ENCODE assay signal across 34 mouse cellular contexts in the genomic region with DNA sequence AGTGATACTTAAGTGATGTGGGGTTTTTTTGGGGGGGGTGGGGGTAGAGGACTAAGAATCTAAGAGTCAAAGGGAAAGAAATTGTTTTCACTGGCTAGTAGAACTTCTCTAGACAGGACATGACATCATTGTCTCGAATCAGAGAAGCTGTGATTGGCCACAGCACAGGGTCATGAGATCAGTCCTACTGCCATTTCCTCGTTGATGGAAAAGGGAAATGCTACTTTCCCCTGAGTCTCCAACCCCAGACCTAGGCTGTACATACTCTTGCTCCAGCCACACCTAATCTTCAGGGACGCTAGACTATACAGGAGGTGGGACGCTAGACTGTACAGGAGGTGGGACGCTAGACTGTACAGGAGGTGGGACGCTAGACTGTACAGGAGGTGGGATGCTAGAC. TPM values are rescaled to one million over a fixed set of nuclear protein-coding genes. Genes with fewer than 3 reads are reported as not detected.
DNase-seq lines count a peak whose midpoint lies in the region; TF ChIP-seq lines count a peak whose summit lies in the region.
"Had no signal": no experiment of that assay in that cellular context is flagged by ENCODE, and none has a peak within 500 bp of the region (broad histone marks: within the 10 kb centered on the region; RNA-seq: fewer than 3 reads in every experiment).

No protein-coding gene starts in this region.

- TF ChIP-seq POLR2A in spleen, adult 2 months (IDR thresholded peaks at IDR 0.05; ENCODE audit: low read depth, low read length), result no peak

- in situ Hi-C loops in ES-E14 (cut with MboI; ENCODE audit: low sequenced_read_pairs in 2 of 2, unreplicated experiment in 2 of 2), result no loop called here

- H3K27me3 ChIP-seq in spleen, adult 2 months (ENCODE audit: control insufficient read depth, insufficient read depth, low read length), result no peaks in the 10 kb centered on the region
- H3K27me3 ChIP-seq: embryonic facial prominence, embryonic 15.5 days; forebrain, embryonic 13.5 days; hindbrain, embryonic 15.5 days; kidney, embryonic 15.5 days; limb, embryonic 12.5 days; liver, embryonic 15.5 days; megakaryocyte, embryonic 14.5 days; midbrain, embryonic 12.5 days; neural tube, embryonic 13.5 days; Patski had no signal

- H3K4me3 ChIP-seq in spleen, adult 2 months (ENCODE audit: extremely low read depth, insufficient read depth, insufficient read length), result no peak overlapping the region
- peak overlapping the region; percentile 32 to 39; a peak in 3 of 4 replicates for H3K4me3 ChIP-seq in ES-E14 (ENCODE audit: insufficient read depth in 1 of 2, low read depth in 1 of 2, low read length in 2 of 2, poor library complexity in 1 of 2, severe bottlenecking in 1 of 2)
- no peak overlapping the region for H3K4me3 ChIP-seq in macrophage (ENCODE audit: inconsistent target)
- H3K4me3 ChIP-seq: embryonic facial prominence, embryonic 10.5 days; embryonic facial prominence, embryonic 15.5 days; forebrain, embryonic 13.5 days; hindbrain, embryonic 10.5 days; hindbrain, embryonic 15.5 days; kidney, embryonic 15.5 days; left cerebral cortex, adult 2 months; limb, embryonic 12.5 days; liver, embryonic 15.5 days; megakaryocyte, embryonic 14.5 days; midbrain, embryonic 12.5 days; neural tube, embryonic 13.5 days had no signal

- TF ChIP-seq CTCF in spleen, adult 2 months (IDR thresholded peaks at IDR 0.05; ENCODE audit: extremely low read depth, insufficient read depth, insufficient read length, insufficient replicate concordance), result no peak

- H3K36me3 ChIP-seq in spleen, adult 2 months (ENCODE audit: control insufficient read depth, insufficient read depth, low read length), result no peaks in the 10 kb centered on the region
- H3K36me3 ChIP-seq in ES-E14 (ENCODE audit: control insufficient read depth, insufficient read depth, low read length, poor library complexity, severe bottlenecking), result peaks cover 2% of the 10 kb centered on the region
- H3K36me3 ChIP-seq in macrophage (ENCODE audit: inconsistent target), result no peaks in the 10 kb centered on the region
- H3K36me3 ChIP-seq: hindbrain, embryonic 15.5 days had no signal

- H3K9ac ChIP-seq in ES-E14 (ENCODE audit: insufficient read depth, low read depth, low read length, poor library complexity, severe bottlenecking), result 0 out of 2 replicates have a peak overlapping the region, but pooled peaks have one; percentile 19
- H3K9ac ChIP-seq: embryonic facial prominence, embryonic 15.5 days; forebrain, embryonic 13.5 days; hindbrain, embryonic 15.5 days; kidney, embryonic 15.5 days; limb, embryonic 12.5 days; liver, embryonic 15.5 days; lung, embryonic 14.5 days; midbrain, embryonic 12.5 days; neural tube, embryonic 13.5 days had no signal

- no peaks in the 10 kb centered on the region for H3K9me3 ChIP-seq in ES-E14 (ENCODE audit: control insufficient read depth, insufficient read depth, low read depth, low read length)
- H3K9me3 ChIP-seq: embryonic facial prominence, embryonic 15.5 days; forebrain, embryonic 13.5 days; hindbrain, embryonic 15.5 days; midbrain, embryonic 12.5 days; neural tube, embryonic 13.5 days had no signal

- no peak for DNase-seq in spleen, adult 2 months (ENCODE audit: low read depth in 1 of 2, low spot score in 2 of 2)
- DNase-seq in spleen, adult 12 weeks (ENCODE audit: low spot score), result no peak
- no peak for DNase-seq in ES-E14 (ENCODE audit: low read depth, low spot score)
- no peak for DNase-seq in thymus, postnatal 0 days (ENCODE audit: low spot score)
- DNase-seq in right cerebral cortex, adult 18-20 months, result no peak
- DNase-seq in left cerebral cortex, adult 11 months (ENCODE audit: low spot score), result no peak
- DNase-seq: adrenal gland, postnatal 25 days; cerebellum, adult 2 months; cerebellum, postnatal 14 days; gastrocnemius, postnatal 36 days; heart, postnatal 14 days; kidney, adult 11 months; kidney, postnatal 25 days; lung, embryonic 14.5 days; thymus, postnatal 25 days had no signal

- H3K79me2 ChIP-seq in macrophage (ENCODE audit: inconsistent target), result peaks cover 22% of the 10 kb centered on the region

- 0 out of 2 replicates have a peak overlapping the region, but pooled peaks have one; percentile 15 for H3K27ac ChIP-seq in spleen, adult 2 months (ENCODE audit: insufficient read depth, low read length)
- H3K27ac ChIP-seq in ES-E14 (ENCODE audit: insufficient read depth, low read depth, low read length, poor library complexity, severe bottlenecking), result no peak overlapping the region
- peak overlapping the region; percentile 77; the same call in 1 of the 2 replicates for H3K27ac ChIP-seq in macrophage
- H3K27ac ChIP-seq: embryonic facial prominence, embryonic 10.5 days; embryonic facial prominence, embryonic 15.5 days; forebrain, embryonic 13.5 days; hindbrain, embryonic 10.5 days; hindbrain, embryonic 15.5 days; kidney, embryonic 15.5 days; left cerebral cortex, adult 2 months; limb, embryonic 12.5 days; midbrain, embryonic 12.5 days; neural tube, embryonic 13.5 days had no signal

- H3K4me1 ChIP-seq in spleen, adult 2 months (ENCODE audit: control insufficient read depth, insufficient read depth, insufficient read length), result peaks cover 14% of the 10 kb centered on the region; the same call in 1 of the 2 replicates
- peaks cover 0 to 9% of the 10 kb centered on the region in 2 experiments; a peak in 3 of 4 replicates for H3K4me1 ChIP-seq in ES-E14 (ENCODE audit: control insufficient read depth in 2 of 2, insufficient read depth in 2 of 2, low read length in 2 of 2, poor library complexity in 1 of 2)

- 82% methylated on average over 6 of the region's 6 CpGs for WGBS in spleen, adult 2 months
- 79% methylated on average over 6 of the region's 6 CpGs for WGBS in macrophage (ENCODE audit: missing documents)

TF ChIP-seq in ES-E14, 5 proteins besides CTCF, POLR2A, EP300 and RAD21:
- no peak for TF ChIP-seq ZNF384 (IDR thresholded peaks at IDR 0.05; ENCODE audit: low read depth, low read length)
- TF ChIP-seq HCFC1 (IDR thresholded peaks at IDR 0.05; ENCODE audit: borderline replicate concordance, insufficient read depth, low read length), result no peak
- no peak for TF ChIP-seq CHD2 (IDR thresholded peaks at IDR 0.05; ENCODE audit: low read depth, low read length)
- TF ChIP-seq ZC3H11A (IDR thresholded peaks at IDR 0.05; ENCODE audit: borderline replicate concordance, low read depth, low read length), result no peak
- no peak for TF ChIP-seq MAFK (IDR thresholded peaks at IDR 0.05; ENCODE audit: insufficient read depth, low read depth, low read length)

RNA-seq across cellular contexts. Expression of a gene that starts 2.2 kb away (rescaled TPM):
- 5.6 and 7.1 TPM in 2 replicates for polyA plus RNA-seq in spleen, adult 2 months (2012; rRNA removed)
- total RNA-seq in ES-E14 (2012; rRNA removed), result 21.3 and 28.2 TPM in 2 replicates
- 10 to 100 TPM in 22 of 26 experiments, 1 to 10 TPM in 4; 4.7 to 44.8 (median 20.6) TPM for total RNA-seq in macrophage (2018; cell fraction: chromatin; rRNA removed)
- 10 to 100 TPM in 21 of 26 experiments, 1 to 10 TPM in 5; 6.7 to 18.9 (median 14.9) TPM for total RNA-seq in macrophage (2018; cell fraction: cytosol; rRNA removed)
- total RNA-seq in macrophage (2018; cell fraction: nucleus; rRNA removed), result 10 to 100 TPM in 22 of 26 experiments, 1 to 10 TPM in 4; 7.8 to 43.7 (median 16.6) TPM
- 12.1 to 18.7 TPM (median 16.1 TPM) in 3 replicates for polyA plus RNA-seq in macrophage (2018)
- 24.6 and 31.5 TPM in 2 replicates for polyA plus RNA-seq in thymus, postnatal 0 days (2015; fragmentation: Nextera tagmentation; extraction: Ambion mirVana)

RNA-seq across cellular contexts. Expression of a gene that starts 3.8 kb away (rescaled TPM):
- not detected in 2 replicates for polyA plus RNA-seq in spleen, adult 2 months (2012; rRNA removed)
- not detected in 2 replicates for total RNA-seq in ES-E14 (2012; rRNA removed)
- under 1 TPM in 1 of 26 experiments, not detected in 25; 0.42 TPM for total RNA-seq in macrophage (2018; cell fraction: chromatin; rRNA removed)
- under 1 TPM in 1 of 26 experiments, not detected in 25; 0.11 TPM for total RNA-seq in macrophage (2018; cell fraction: cytosol; rRNA removed)
- total RNA-seq in macrophage (2018; cell fraction: nucleus; rRNA removed), result under 1 TPM in 1 of 26 experiments, not detected in 25; 0.48 TPM
- polyA plus RNA-seq in macrophage (2018), result not detected in 3 replicates
- not detected in 2 replicates for polyA plus RNA-seq in thymus, postnatal 0 days (2015; fragmentation: Nextera tagmentation; extraction: Ambion mirVana)
- total RNA-seq: liver, adult 2 months; MEL; midbrain, postnatal 0 days had no signal
- polyA plus RNA-seq: embryonic facial prominence, embryonic 10.5 days; forebrain, embryonic 13.5 days; hindbrain, embryonic 15.5 days; inflammation-experienced regulatory T-cells, adult 6 months; kidney, embryonic 15.5 days; limb, embryonic 12.5 days; liver, adult 2 months; liver, embryonic 15.5 days; lung, embryonic 14.5 days; midbrain, embryonic 12.5 days; neural tube, embryonic 13.5 days; small intestine, adult 2 months had no signal

RNA-seq across cellular contexts. Expression of a gene that starts 28.0 kb away (rescaled TPM):
- 2.3 TPM in 2 replicates for polyA plus RNA-seq in spleen, adult 2 months (2012; rRNA removed)
- 11.5 and 14.9 TPM in 2 replicates for total RNA-seq in ES-E14 (2012; rRNA removed)
- total RNA-seq in macrophage (2018; cell fraction: chromatin; rRNA removed), result 10 to 100 TPM in 19 of 26 experiments, 1 to 10 TPM in 7; 5.2 to 29.7 (median 14.5) TPM
- 10 to 100 TPM in 23 of 26 experiments, 1 to 10 TPM in 3; 9.4 to 21.4 (median 17.3) TPM for total RNA-seq in macrophage (2018; cell fraction: cytosol; rRNA removed)
- 10 to 100 TPM in 21 of 26 experiments, 1 to 10 TPM in 5; 6.4 to 33.6 (median 13.4) TPM for total RNA-seq in macrophage (2018; cell fraction: nucleus; rRNA removed)
- polyA plus RNA-seq in macrophage (2018), result 14.7 to 20.5 TPM (median 18.9 TPM) in 3 replicates
- 23.9 and 26.8 TPM in 2 replicates for polyA plus RNA-seq in thymus, postnatal 0 days (2015; fragmentation: Nextera tagmentation; extraction: Ambion mirVana)

RNA-seq across cellular contexts. Expression of a gene that starts 28.1 kb away (rescaled TPM):
- polyA plus RNA-seq in spleen, adult 2 months (2012; rRNA removed), result 2.8 and 3.1 TPM in 2 replicates
- 11.4 and 14.2 TPM in 2 replicates for total RNA-seq in ES-E14 (2012; rRNA removed)
- 10 to 100 TPM in 5 of 26 experiments, 1 to 10 TPM in 21; 3.2 to 12.7 (median 6.9) TPM for total RNA-seq in macrophage (2018; cell fraction: chromatin; rRNA removed)
- total RNA-seq in macrophage (2018; cell fraction: cytosol; rRNA removed), result 10 to 100 TPM in 10 of 26 experiments, 1 to 10 TPM in 16; 6.0 to 12.6 (median 9.0) TPM
- 10 to 100 TPM in 13 of 26 experiments, 1 to 10 TPM in 13; 5.3 to 21.4 (median 10.1) TPM for total RNA-seq in macrophage (2018; cell fraction: nucleus; rRNA removed)
- polyA plus RNA-seq in macrophage (2018), result 7.9 to 11.3 TPM (median 8.2 TPM) in 3 replicates
- 8.8 and 11.9 TPM in 2 replicates for polyA plus RNA-seq in thymus, postnatal 0 days (2015; fragmentation: Nextera tagmentation; extraction: Ambion mirVana)

RNA-seq across cellular contexts. Expression of a gene that starts 57.0 kb away (rescaled TPM):
- 6.0 and 17.2 TPM in 2 replicates for polyA plus RNA-seq in spleen, adult 2 months (2012; rRNA removed)
- 44.2 and 47.6 TPM in 2 replicates for total RNA-seq in ES-E14 (2012; rRNA removed)
- 10 to 100 TPM in 22 of 26 experiments, 1 to 10 TPM in 4; 3.3 to 63.9 (median 28.4) TPM for total RNA-seq in macrophage (2018; cell fraction: chromatin; rRNA removed)
- 10 to 100 TPM in 11 of 26 experiments, 1 to 10 TPM in 15; 5.8 to 14.5 (median 8.5) TPM for total RNA-seq in macrophage (2018; cell fraction: cytosol; rRNA removed)
- total RNA-seq in macrophage (2018; cell fraction: nucleus; rRNA removed), result 10 to 100 TPM in 22 of 26 experiments, 1 to 10 TPM in 4; 5.3 to 47.8 (median 17.3) TPM
- 3.9 to 6.0 TPM (median 4.0 TPM) in 3 replicates for polyA plus RNA-seq in macrophage (2018)
- polyA plus RNA-seq in thymus, postnatal 0 days (2015; fragmentation: Nextera tagmentation; extraction: Ambion mirVana), result 20.0 and 21.8 TPM in 2 replicates

Comparison
In these comparisons a context has a peak if more than half of its experiments do, and no peak if none do; other contexts are left out.
1. H3K4me3 ChIP-seq: peak in ES-E14 (2 of 2); none in spleen, adult 2 months (single experiment) and macrophage (single experiment).